Mouse (Mus musculus) spleen, adult 2 months (tissue): ENCODE results near the gene She.

Experiments
- CTCF ChIP-seq: fragments of 200-500 bp; IDR thresholded peaks from 2 replicates; pipeline ENCODE4 v1.5.1; 2011; ENCODE audit warnings: mild to moderate bottlenecking, inconsistent platforms; ENCODE audit not compliant: insufficient read depth, insufficient read length, insufficient replicate concordance; ENCODE audit errors: extremely low read depth
- POLR2A ChIP-seq: fragments of 200-500 bp; IDR thresholded peaks from 2 replicates; pipeline ENCODE4 v1.6.1; 2011; ENCODE audit warnings: low read depth, low read length, inconsistent platforms

DNA sequence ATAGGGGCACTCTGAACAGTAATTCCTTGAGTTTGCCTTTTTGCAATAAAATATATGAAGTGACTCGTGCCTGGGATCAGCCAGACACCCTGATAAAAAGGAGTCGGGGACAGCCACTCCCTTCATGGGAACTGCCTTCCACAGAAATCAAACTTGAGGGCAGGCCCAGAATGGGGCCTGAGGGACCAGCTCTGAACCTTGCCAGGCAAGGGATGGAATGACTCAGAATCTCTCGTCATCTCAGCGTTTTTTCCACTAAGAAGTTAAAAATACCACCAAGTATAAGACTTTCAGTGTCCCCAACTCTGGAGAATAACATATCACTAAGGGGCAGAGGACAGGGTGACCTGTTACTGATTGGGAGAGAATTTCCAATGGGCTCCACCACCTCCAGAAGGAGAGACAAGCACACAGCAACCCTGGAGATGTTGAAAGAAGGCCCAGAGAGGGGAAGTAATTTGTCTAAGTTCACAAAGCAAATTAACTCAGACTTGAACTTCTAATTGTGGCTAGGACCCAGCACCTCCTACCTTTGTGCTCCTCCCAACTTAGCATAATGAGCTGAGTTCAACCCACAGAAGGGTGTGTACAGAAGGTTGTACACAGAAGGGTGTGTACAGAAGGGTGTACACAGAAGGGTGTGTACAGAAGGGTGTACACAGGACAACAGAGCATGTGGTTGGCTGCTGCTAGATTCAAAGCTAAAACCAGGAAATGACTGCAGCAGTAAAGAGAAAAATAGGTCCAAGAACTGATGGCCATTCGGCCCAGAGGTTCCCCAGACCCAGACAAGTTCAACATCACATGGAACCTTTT is 49.1 kb downstream of the She start:
- TF ChIP-seq POLR2A, result no peak
- TF ChIP-seq CTCF, result no peak
